Mouse (Mus musculus) midbrain, embryonic 14.5 days (tissue): Measurements from ENCODE around the gene Txn2. TPM values are rescaled to one million over a fixed set of nuclear protein-coding genes. Genes with fewer than 3 reads are reported as not detected.

Experiments used
- ATAC-seq: fragments of 200-750 bp; cut with Nextera tagmentation; 2 replicates; pipeline ENCODE4 v1.8.0; 2017; ENCODE audit warnings: moderate number of reproducible peaks, moderate library complexity; ENCODE audit not compliant: low FRiP score, low TSS enrichment
- DNase-seq: peaks from one replicate; pipeline ENCODE4 v3.0.0-alpha.2; 2015
- H3K27ac ChIP-seq: fragments of 300-500 bp; sonication (generic); replicated peaks from 2 replicates; pipeline ENCODE4 v1.5.1; 2014; ENCODE audit warnings: mild to moderate bottlenecking, low read depth, low read length, moderate library complexity
- H3K27me3 ChIP-seq: fragments of 300-500 bp; sonication (generic); 2 replicates; pipeline ENCODE4 v1.6.1; 2014; ENCODE audit warnings: low read length, control low read depth, mixed read lengths; ENCODE audit not compliant: control insufficient read depth, insufficient read depth
- H3K36me3 ChIP-seq: fragments of 300-500 bp; sonication (generic); 2 replicates; pipeline ENCODE4 v1.6.1; 2014; ENCODE audit warnings: low read length, control low read depth; ENCODE audit not compliant: control insufficient read depth, insufficient read depth
- H3K4me1 ChIP-seq: fragments of 300-500 bp; sonication (generic); 2 replicates; pipeline ENCODE4 v1.6.1; 2014; ENCODE audit warnings: mild to moderate bottlenecking, antibody characterized with exemption, low read length, control low read depth; ENCODE audit not compliant: control insufficient read depth, insufficient read depth
- H3K4me2 ChIP-seq: fragments of 300-500 bp; sonication (generic); 2 replicates; pipeline ENCODE4 v1.6.1; 2014; ENCODE audit warnings: mild to moderate bottlenecking, low read length, moderate library complexity
- H3K4me3 ChIP-seq: fragments of 300-500 bp; sonication (generic); replicated peaks from 2 replicates; pipeline ENCODE4 v1.5.1; 2014; ENCODE audit warnings: low read depth, low read length
- H3K9ac ChIP-seq: fragments of 300-500 bp; sonication (generic); replicated peaks from 2 replicates; pipeline ENCODE4 v1.6.1; 2014; ENCODE audit warnings: mild to moderate bottlenecking, low read length, moderate library complexity
- H3K9me3 ChIP-seq: fragments of 300-500 bp; sonication (generic); 2 replicates; pipeline ENCODE4 v1.6.1; 2016; ENCODE audit warnings: low read length, control low read depth, mixed read lengths; ENCODE audit not compliant: control insufficient read depth
- WGBS: fragments of 180-500 bp; shearing (Covaris S2); extraction: QIAGEN DNeasy Blood & Tissue Kit; methylation state at CpG from one replicate; pipeline ENCODE4 v1.1.7; 2014; 5-methylcytosine and 5-hydroxymethylcytosine counted together
- polyA plus RNA-seq: library from polyadenylated mRNA; unstranded; fragments of >200 nt; fragmentation: Nextera tagmentation; extraction: Ambion mirVana; gene quantifications from 2 replicates; pipeline ENCODE4 v1.2.1, GENCODE M21; 2014

Gene Txn2
- polyA plus RNA-seq, 1 experiment from 2014 or later = 219 TPM

- Histone ChIP-seq H3K9me3 (no peaks in the 10 kb centered on the region), H3K27ac (no peak overlapping the region), H3K4me3 (no peak overlapping the region), H3K36me3 (no peaks in the 10 kb centered on the region), H3K27me3 (no peaks in the 10 kb centered on the region), H3K4me2 (no peak overlapping the region), H3K4me1 (no peaks in the 10 kb centered on the region), H3K9ac (no peak overlapping the region)
- DNase-seq = no peak
- no peak for ATAC-seq
- 72% methylated on average over 6 of the region's 6 CpGs for WGBS
These were observed 46.5 kb downstream of the Txn2 start for GRCm38 (mm10) chr15:77882297-77882696.

- Histone ChIP-seq H3K36me3 (no peaks in the 10 kb centered on the region), H3K4me3 (no peak overlapping the region), H3K27me3 (no peaks in the 10 kb centered on the region), H3K9me3 (no peaks in the 10 kb centered on the region), H3K4me1 (no peaks in the 10 kb centered on the region), H3K9ac (no peak overlapping the region), H3K27ac (no peak overlapping the region), H3K4me2 (no peak overlapping the region)
- ATAC-seq (no peak), DNase-seq (no peak)
- 76% methylated on average over 5 of the region's 5 CpGs for WGBS
These were observed 47.1 kb downstream of the Txn2 start for GRCm38 (mm10) chr15:77881698-77882097.

- WGBS = 82% methylated on average over 5 of the region's 5 CpGs
- no peak for ATAC-seq
These were observed 48.1 kb downstream of the Txn2 start for GRCm38 (mm10) chr15:77880738-77881137.

GRCm38 (mm10) chr15:77879756-77880155, 49.0 kb downstream of the Txn2 start:
- no peak overlapping the region for H3K4me2 ChIP-seq
- 90% methylated on average over 3 of the region's 3 CpGs for WGBS
- no peak for ATAC-seq

More at GRCm38 (mm10) chr15:77880738-77881137, 48.1 kb downstream of the Txn2 start:
- no peaks in the 10 kb centered on the region for H3K27me3 ChIP-seq
- no peak overlapping the region for H3K27ac ChIP-seq
- no peak for DNase-seq
- H3K4me3 ChIP-seq = no peak overlapping the region
- no peaks in the 10 kb centered on the region for H3K36me3 ChIP-seq
- no peak overlapping the region for H3K4me2 ChIP-seq
- H3K9ac ChIP-seq = no peak overlapping the region
- H3K9me3 ChIP-seq = no peaks in the 10 kb centered on the region
- H3K4me1 ChIP-seq = no peaks in the 10 kb centered on the region

DNA sequence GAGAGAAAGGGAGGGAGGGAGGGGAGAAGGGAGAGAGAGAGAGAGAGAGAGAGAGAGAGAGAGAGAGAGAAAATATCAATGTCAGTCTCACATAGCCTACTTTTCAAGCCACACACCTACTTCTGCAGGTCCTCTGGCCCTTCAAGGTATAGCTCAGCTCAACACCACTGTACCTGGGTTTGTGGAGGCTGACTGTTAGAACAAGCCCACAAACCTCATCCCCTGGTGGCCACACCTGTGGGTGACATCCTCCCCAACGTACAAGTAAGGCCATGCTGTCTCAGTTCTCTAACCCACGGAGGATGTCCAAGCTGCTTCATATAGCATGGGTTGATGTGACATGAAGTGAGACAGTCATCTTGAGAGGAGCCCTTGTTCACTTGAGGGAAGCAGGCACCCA, 51.6 kb downstream of the Txn2 start:
- H3K4me1 ChIP-seq = no peaks in the 10 kb centered on the region
- no peak overlapping the region for H3K9ac ChIP-seq
- no peak overlapping the region for H3K4me2 ChIP-seq
- DNase-seq (no peak), ATAC-seq (no peak)
- no peaks in the 10 kb centered on the region for H3K27me3 ChIP-seq
- no peaks in the 10 kb centered on the region for H3K9me3 ChIP-seq
- H3K27ac ChIP-seq = no peak overlapping the region
- no peaks in the 10 kb centered on the region for H3K36me3 ChIP-seq
- H3K4me3 ChIP-seq = no peak overlapping the region
- 70% methylated on average over 2 of the region's 2 CpGs for WGBS

More at GRCm38 (mm10) chr15:77879756-77880155, 49.0 kb downstream of the Txn2 start:
- H3K9me3 ChIP-seq = no peaks in the 10 kb centered on the region
- H3K9ac ChIP-seq = no peak overlapping the region
- H3K36me3 ChIP-seq = no peaks in the 10 kb centered on the region
- no peak overlapping the region for H3K27ac ChIP-seq
- no peaks in the 10 kb centered on the region for H3K4me1 ChIP-seq
- no peak for DNase-seq
- no peak overlapping the region for H3K4me3 ChIP-seq
- H3K27me3 ChIP-seq = no peaks in the 10 kb centered on the region

DNA sequence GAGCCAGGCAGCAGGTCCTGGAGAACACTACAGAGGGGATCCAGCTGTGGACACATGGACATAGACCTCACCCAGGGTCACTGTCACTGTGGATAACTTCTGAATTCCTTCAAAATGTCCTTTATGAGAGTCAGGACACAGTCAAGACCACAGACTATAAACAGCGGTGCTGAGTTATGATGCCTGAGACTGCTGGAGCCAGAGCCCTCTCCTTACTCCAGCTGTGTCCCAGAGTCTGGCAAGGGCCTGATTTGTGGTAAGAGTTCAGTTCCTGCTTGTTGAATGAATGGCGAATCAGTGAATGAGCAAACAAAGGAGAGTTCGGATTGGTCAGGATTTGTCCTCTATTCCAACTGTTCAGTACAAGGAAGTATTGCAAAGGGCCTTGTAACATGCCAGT, 52.1 kb downstream of the Txn2 start:
- Histone ChIP-seq H3K4me1 (no peaks in the 10 kb centered on the region), H3K4me2 (no peak overlapping the region)
- no peak for DNase-seq

DNA sequence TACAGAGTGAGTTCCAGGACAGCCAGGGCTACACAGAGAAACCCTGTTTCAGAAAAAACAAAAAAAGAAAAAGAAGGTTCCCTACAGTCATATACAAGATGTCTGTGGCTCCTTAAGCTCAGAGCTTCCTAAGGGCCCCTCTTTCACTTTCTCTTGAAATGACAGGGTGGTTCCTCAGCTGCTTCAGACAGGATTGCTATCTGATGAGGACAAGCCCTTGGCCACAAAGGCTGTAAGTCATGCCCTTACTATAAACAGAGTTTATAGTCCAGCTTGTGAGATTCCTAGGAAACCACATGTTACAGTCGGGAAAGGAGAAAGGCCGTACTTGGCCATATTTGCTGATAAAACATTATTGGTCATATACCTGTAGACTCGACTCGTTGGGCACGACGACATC, 52.9 kb downstream of the Txn2 start:
- H3K9me3 ChIP-seq = no peaks in the 10 kb centered on the region
- H3K9ac ChIP-seq = no peak overlapping the region
- H3K4me3 ChIP-seq = no peak overlapping the region
- no peaks in the 10 kb centered on the region for H3K27me3 ChIP-seq
- H3K27ac ChIP-seq = no peak overlapping the region
- WGBS = 95% methylated on average over 6 of the region's 6 CpGs
- ATAC-seq (no peak), DNase-seq (no peak)
- H3K4me2 ChIP-seq = no peak overlapping the region
- no peaks in the 10 kb centered on the region for H3K4me1 ChIP-seq
- H3K36me3 ChIP-seq = no peaks in the 10 kb centered on the region

More for the DNA sequence above, 52.1 kb downstream of the Txn2 start:
- no peak for ATAC-seq
- Histone ChIP-seq H3K27ac (no peak overlapping the region), H3K36me3 (no peaks in the 10 kb centered on the region), H3K9ac (no peak overlapping the region), H3K9me3 (no peaks in the 10 kb centered on the region), H3K27me3 (no peaks in the 10 kb centered on the region), H3K4me3 (no peak overlapping the region)
- WGBS = 91% methylated on average over 3 of the region's 3 CpGs

DNA sequence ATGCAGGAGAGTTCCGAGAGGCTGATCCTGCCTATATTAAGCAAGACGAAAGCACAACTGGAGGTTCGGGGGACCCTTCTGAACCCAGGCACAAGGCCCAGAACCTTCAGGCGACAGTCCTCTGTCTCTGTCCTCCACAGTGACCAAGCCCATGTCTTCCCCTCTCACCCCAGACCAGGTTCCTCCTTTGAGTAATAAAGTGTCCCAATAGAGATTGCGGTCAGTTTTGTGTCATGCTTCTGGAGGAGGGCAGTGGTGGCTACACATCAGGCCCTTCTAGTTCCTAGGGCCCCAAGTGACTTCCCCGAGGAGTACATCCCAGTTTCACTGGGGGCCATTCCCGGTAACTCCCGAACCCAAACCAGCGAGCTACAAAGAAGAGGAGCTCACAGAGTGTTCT, 54.0 kb downstream of the Txn2 start:
- Histone ChIP-seq H3K9ac (no peak overlapping the region), H3K4me3 (no peak overlapping the region), H3K36me3 (no peaks in the 10 kb centered on the region), H3K4me1 (no peaks in the 10 kb centered on the region), H3K27ac (no peak overlapping the region), H3K9me3 (no peaks in the 10 kb centered on the region), H3K4me2 (no peak overlapping the region), H3K27me3 (no peaks in the 10 kb centered on the region)
- ATAC-seq = no peak
- no peak for DNase-seq
- 90% methylated on average over 9 of the region's 9 CpGs for WGBS

DNA sequence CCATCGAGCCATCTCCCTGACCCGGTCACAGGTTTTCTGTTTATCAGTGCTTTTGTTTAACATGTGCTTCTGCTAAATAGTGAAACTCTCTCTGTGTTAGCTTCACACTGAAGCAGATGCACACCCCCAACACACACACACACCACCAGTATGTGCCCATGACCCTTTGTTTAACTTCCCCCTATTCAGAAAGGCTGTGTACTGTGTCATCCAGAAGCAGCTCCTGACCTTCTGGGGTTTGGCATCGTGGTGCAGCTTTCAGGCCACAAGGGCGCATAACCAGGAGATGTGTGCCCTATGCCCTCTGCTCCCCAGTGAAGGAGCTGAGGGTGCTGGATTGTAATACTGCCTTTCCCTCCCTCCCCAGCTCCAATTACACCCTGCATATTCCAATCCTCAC, 54.5 kb downstream of the Txn2 start:
- H3K9me3 ChIP-seq = no peaks in the 10 kb centered on the region
- DNase-seq (no peak), ATAC-seq (no peak)
- H3K36me3 ChIP-seq = no peaks in the 10 kb centered on the region
- H3K4me2 ChIP-seq = no peak overlapping the region
- no peak overlapping the region for H3K27ac ChIP-seq
- WGBS = 79% methylated on average over 4 of the region's 4 CpGs
- no peak overlapping the region for H3K4me3 ChIP-seq
- no peaks in the 10 kb centered on the region for H3K4me1 ChIP-seq
- no peak overlapping the region for H3K9ac ChIP-seq
- no peaks in the 10 kb centered on the region for H3K27me3 ChIP-seq
